Mouse (Mus musculus): ENCODE measurements around the gene Dph3.
"Not testable (repeated sequence)": the region's sequence is repeated elsewhere in the genome, so short reads cannot be mapped to it uniquely, and the experiment has no call there.

Dph3 gene

DNA sequence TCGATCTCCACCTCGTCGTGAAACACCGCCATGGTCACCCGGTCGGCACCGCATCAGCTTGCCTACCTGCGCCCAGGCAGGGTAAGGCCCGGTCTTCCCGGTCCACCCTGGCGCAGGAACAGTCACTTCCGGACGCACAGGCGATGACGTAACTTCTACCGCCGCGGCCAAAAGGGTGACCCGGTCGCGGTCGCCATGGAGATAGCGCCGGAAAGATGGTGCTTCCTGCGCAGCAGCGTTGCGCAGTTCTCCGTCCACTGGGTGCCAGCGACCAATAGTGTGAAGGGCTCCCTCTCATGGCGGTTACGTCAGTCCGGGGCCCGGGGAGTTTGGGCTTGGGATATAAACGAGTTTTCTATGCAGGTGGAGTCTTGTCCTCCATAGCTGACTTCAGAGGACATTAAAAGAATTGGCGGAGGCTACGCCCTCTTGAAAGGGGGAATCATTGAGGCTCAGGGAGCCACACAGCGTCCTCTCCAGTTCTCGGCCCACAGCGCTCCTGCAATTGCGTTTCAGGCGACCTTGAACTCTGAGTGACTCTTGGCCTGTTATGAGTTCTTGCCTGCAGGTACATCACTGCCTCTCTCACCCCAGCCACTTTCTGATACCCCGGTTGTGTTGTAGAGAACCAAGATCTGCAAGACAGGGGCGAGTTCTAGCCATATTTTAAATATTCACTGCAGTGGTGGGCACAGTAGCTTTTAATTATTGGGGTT, at the start of gene Dph3:
Gene Dph3 (minus strand): TSS at position 244 of the 716 bp plus-strand sequence.
- peak; percentile 99 to 100 for DNase-seq

DNA sequence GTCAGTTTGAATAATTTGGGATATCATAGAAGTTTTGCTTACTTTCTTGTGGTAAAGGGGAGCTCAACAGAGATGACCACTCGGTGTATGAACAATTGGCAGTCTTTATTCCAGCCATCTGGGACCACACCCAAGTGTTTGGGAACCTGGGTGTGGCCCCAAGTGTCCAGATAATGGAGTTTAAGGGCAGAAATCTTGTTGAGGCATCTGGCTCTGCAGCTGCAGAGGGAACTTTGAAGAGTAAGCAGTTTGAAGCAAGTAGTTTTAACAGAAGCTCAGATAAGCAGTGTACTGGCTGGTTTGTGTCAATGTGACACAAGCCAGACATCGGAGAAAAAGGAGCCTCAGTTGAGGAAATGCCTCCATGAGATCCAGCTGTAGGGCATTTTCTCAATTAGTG, 48.8 kb upstream of the Dph3 start:
- DNase-seq, result no peak

DNA sequence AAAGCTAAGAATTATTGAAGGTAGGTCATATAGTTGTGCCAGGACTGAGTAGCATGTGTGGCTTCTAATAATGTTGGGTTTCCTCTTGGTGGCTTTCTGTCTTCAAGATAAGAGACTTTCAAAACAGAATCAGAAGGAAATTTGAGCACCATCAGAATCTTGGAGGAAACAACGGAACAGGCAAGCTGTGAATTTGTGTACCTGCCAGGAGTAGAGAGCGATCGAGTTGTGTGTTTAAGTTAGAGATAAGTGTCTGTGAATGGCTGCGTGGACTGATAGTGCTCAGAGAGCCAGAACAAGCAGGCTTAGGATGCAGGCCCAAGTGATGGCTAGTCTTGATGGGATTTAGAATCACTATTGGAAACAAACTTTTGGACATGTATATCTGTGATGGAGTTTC, 46.3 kb upstream of the Dph3 start:
- DNase-seq, result no peak

DNA sequence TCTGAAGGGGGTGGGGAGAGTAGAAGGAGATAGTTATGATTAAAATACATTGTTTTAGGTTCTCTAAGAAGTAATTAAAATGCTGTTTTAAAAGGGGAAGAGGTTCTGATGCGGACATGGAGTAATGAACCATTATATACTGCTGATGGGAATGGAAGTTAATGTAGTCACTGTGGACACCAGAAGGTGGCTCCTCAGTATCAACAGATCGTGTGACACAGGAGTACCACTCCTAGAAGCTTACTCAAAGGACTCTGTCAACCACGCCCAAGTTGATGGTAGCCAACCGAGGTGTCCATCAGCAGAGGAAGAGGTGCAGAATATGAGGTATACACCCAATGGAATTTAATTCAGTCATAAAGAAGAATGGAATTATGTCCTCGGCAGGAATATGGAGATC, 42.9 kb upstream of the Dph3 start:
- no peak for DNase-seq

DNA sequence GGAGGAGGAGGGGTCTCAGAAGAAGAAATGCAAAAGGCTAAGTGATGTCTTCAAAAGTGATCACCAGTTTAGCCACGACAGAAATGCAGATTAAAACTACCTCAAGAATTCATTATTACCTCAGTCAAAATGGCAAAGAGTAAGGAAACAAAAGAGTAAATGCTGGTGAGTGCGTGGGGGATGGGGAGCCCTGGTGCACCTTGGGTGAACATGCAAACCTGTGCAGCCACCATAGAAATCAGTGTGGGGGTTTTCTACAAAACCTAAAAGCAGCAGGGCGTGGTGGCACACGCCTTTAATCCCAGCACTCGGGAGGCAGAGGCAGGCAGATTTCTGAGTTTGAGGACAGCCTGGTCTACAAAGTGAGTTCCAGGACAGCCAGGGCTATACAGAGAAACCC, 39.7 kb upstream of the Dph3 start:
- not testable (repeated sequence) for DNase-seq

DNA sequence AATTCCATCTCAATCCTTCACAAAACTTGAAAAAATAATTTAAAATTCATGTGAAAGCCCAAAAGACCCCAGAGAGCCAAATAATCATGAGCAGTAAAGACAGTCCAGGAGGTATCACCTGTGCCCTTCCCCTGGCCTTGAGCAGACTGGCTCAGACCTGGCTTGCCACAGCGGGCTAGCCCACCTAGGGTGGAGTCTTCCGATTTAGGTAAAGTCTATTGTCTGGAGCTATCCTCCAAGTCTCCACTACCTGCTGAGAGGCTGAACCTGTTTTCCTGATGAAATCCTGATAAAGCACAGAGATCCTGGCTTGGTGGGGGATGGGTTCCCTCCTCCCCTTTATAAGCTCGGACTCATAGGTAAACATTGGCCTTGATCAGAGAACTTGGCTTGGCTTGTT, 38.7 kb upstream of the Dph3 start:
- DNase-seq, result no peak

DNA sequence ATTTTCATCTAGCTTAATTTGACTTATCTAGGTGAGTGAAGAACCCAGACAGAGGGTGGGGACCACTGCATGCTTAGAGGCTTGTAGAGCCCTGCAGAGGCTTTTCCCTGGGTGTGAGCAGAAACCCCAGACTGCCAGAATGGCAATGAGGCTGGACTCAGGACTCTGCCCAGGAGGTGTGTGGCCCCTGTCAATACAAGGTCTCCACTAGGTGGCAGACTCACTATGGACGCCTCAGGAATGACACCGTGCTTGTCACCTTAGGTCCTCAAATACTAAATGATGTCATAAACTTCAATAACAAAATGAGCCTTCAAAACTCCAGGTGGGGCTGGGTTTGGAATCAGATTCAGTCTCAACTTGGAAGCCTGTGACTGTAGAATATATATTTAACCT, 36.4 kb upstream of the Dph3 start:
- peak; percentile 10 to 40 for DNase-seq

DNA sequence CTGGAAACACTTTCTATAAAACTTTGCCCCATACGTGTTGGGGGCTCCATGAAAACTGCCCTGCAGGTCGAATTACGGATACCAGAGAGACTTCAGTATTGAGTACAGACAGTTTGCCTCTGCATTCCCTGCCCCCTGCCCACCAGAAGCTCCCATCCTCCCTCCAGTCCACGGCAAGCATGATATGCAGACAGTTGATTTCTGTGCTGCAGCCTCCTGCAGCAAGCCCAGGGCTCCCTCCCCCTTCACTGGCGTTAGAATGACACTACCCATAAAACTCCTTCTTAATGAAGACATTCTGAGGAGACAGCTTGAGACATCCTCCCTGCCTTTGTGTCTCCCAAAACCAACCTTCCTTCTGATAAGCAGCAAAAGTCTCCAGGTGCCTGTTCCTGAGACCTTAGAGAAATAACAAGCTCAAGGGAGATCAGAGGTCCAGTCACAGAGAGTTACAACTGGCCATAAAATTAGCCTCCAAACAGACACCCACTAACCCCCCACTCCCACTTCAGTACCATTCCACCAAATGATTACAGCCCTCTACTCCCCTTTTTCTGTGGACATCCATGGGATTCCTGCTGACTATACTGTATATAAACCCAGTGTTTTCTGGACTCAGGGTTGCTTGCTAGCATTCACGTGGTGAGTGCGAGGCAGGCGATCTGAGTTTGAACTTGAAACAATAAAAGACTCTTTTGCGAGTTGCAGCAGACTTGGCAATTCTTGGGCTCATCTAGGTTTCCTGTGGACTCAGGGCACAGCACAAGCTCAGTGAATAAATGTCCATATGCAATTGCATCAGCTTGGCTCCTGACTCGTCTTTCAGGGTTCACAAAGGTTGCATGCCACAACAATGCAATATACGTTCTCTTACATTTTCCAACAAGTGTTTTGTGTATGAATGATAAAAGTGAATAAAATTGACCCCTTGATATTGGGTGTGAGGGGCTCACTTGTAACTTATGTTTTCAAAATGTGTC, 35.7 kb upstream of the Dph3 start:
- DNase-seq, result no peak

DNA sequence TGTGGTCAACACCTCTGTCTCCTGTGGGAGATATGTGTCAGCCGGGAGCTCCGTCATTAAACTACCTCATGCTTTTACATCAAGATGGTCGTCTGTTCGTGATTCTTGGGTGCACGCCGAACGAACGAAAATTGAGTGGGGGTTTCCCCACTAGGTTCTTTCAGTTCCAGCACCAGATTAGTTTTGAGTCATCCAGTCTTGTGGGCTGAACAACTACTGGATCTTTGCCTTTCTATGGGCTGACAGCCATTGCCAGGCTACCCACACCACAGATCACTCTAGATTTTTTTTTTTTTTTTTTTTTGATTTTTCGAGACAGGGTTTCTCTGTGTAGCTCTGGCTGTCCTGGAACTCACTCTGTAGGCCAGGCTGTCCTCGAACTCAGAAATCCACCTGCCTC, 26.6 kb upstream of the Dph3 start:
- not testable (repeated sequence) for DNase-seq

DNA sequence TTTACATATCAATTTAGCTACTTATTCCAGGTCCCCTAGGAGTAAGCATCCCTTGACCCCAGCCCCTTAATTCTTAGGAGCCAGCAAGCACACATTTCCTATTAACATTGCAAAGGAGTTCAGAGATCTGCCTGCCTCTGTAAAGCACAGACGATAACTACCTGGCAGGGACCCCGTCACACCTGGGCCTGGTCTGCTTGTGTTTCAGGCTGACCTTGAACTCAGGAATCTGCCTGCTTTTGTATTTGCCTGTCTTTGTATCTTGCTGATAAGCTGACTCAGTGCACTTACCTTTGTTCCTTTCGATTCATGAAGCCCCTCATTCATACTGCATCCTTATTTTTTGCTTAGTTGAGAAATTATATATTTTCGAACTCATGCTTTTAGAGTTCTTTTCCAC, 21.4 kb upstream of the Dph3 start:
- DNase-seq, result no peak

DNA sequence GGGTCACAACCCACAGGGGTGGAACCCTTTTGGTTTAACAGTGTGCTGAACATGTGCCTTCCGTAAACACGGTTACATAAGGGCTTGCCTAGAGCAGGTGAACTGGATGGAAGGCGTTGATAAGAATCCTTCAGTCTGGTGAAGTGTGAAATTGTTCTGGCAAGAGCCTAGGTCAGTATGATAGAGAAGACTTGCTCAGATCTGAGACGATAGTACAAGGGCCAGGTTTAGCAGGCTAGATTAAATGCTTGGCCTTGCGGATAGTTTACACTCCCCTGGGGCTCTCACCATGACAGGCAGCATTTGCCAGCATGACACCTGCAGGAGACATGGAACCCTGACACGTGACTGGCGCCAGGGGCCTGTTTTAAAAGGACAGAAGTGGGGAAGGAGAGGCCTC, 20.1 kb upstream of the Dph3 start:
- peak; percentile 22 to 27 for DNase-seq

DNA sequence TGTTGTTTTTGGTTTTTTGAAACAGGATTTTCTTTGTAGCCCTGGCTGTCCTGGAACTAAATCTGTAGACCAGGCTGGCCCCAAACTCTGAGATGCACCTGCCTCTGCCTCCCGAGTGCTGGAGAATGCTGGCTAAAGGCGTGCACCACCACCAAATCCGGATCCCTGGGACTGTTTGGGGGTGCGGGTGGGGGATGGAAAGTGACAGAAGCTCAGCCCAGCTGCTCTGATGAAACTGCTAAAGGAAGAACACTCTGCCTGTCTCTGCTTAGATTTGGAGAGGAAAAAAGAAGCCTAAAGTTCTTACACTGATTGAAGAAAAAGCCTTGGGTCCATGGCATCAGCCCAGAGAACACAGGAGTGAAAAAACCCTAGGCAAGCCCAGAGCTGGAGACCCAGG, 18.0 kb upstream of the Dph3 start:
- DNase-seq, result no peak

DNA sequence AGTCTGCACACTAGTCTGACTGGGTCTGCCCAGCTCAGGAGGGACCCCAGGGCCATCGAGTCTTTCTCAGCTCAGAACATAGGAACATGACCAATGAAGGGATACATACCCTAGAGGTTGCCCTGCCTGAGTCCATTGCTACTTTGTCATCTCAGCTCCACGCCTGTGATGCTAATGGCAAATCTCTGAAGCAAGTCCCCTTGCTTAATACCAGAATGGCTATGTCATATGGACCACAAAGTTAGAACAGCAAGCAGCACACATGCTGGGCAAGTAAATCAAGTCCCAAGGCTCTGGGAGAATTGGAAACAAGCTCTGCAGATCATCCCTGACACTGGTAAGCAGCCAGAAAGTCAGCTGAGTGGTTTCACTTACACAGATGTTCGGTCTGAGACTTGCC, 13.4 kb upstream of the Dph3 start:
- DNase-seq, result no peak

DNA sequence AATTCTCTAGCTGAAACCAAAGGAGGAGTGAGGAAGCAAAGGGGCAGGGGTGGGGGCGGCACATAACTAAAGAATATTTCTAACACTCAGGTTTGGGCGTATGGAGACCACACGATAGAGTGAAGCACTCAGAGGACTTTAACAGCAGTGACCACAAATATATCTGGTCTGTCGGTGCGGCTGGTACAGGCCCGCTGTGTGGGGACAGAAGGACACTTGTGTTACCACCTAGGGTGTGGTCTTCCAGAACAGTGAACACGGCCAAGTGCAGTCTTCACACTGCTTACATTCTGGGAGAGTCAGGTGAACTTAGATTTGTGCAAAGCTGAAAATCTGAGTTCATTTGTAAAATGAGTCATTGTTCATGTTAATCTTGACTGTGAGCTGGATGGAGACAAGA, 12.2 kb upstream of the Dph3 start:
- no peak for DNase-seq

DNA sequence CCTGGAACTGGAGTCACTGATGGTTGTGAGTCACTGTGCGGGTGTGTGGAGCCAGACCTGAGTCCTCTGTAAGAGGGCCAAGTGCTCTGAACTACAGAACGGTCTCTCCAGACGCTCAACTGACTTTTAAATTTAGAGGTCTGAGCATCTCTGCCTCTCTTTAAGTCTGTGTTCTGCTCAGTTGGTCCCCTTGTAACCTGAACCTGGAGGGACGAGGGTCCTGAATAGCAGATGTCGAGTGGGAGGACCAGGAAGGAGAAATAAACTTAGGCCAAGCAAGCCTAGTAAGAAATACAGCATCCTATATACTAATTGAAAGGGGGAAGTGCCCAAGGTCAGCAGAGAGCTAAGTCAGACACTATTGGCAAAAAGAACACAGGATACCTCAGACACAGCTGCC, 11.2 kb upstream of the Dph3 start:
- DNase-seq, result no peak

DNA sequence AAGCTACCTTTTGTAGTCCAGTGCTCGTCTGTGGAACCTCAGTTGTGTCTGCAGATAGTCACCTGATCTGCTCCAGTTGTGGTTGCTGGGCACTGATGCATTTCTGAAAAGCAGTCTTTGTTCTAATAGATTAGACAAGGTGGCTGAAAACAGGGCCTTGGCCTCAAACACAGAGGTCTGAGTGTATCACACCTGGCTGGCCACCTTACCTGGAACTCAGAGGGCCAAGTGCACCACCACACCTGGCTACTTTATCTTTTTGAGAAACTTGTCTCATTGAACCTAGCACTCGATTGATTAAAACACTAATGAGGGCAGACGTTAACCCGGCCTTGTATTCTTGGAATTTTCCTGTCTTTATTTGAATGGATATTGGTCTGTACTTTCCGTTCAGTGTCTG, 10.1 kb upstream of the Dph3 start:
- no peak for DNase-seq

DNA sequence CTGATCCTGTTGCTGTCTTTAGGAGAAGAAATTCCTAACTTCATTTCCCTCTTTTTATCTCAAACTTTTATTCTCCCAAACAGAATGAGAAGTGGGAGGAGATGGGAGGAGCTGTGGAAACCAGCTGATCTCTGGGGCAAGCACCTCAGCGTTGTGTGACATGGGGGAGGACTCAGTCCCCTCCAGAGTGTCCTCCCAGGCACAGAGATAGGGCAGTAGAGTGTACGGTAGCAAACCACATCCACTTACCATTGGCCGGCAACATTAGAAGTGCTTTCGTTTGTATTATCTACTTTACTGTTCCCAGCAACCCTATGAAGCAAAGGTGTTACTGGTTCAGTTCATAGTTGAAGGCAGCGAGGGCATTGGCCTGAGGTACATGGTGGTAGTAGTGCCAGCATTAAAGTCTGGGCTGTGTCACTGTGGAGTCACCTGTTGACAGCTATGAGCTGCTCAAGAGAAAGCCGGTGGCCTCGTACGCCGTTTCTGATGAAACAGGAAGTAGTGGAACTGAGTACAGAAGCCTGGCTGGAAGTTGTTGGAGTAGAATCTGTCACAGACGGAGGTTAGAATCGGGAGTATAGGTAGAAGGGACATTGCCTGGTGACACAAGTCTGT, 8.1 kb upstream of the Dph3 start:
- no peak for DNase-seq

DNA sequence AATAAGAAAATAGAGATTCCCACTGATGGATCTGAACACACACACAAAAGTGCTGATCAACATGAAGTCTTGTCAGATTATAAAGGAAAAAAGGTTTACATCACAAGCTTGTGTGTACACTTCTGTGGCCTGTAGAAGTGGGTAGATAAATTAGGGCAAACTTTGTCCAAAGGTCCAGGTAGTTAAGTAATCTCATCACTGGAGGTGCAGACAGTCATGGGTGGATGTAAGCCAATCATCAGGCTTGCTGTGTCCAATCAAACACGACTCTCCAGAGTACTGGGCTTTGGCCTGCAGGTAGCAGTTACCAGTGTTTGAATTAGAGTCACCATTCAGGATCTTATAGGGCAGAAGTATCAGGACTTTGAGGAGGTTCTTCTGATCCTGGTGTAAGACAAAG, 7.5 kb upstream of the Dph3 start:
- DNase-seq, result no peak

DNA sequence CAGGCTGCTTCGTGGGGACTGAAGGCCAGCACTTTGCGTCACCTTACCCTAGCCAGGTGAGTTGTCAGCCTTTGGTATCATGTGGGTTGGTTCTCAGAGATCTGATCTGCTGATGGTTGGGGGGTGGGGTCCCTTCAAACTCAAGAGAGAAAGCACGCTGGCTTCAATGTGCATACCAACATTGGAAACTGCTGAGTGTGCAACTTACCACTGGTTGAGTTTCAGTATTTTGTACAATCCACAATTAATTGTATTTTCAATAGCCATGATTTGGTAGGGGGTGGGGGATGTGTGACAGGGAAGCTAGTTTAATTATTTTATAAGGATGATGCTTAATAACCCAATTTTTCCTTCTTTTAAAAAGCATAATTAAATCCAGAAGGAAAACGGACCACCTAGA, 6.2 kb upstream of the Dph3 start:
- DNase-seq, result no peak

DNA sequence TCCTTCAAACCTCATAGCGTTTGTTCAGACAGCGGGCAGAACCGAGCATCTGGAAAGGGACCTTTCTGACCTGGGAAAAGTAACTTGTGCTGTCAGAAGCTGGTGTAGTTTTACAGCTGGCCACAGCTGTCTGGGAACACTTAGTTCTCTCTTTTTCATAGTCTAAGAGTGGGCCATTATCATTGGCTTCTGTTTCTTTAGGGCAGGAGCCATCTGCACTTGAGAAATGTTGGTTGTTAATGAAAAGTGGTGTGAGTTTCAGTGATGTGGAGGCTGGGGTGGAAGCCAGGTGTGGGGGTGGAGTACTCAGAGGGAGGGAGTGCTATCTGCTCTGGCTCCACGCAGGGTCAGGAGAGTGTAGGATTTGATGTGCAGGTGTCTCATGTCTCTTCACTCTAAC, 5.6 kb upstream of the Dph3 start:
- no peak for DNase-seq

DNA sequence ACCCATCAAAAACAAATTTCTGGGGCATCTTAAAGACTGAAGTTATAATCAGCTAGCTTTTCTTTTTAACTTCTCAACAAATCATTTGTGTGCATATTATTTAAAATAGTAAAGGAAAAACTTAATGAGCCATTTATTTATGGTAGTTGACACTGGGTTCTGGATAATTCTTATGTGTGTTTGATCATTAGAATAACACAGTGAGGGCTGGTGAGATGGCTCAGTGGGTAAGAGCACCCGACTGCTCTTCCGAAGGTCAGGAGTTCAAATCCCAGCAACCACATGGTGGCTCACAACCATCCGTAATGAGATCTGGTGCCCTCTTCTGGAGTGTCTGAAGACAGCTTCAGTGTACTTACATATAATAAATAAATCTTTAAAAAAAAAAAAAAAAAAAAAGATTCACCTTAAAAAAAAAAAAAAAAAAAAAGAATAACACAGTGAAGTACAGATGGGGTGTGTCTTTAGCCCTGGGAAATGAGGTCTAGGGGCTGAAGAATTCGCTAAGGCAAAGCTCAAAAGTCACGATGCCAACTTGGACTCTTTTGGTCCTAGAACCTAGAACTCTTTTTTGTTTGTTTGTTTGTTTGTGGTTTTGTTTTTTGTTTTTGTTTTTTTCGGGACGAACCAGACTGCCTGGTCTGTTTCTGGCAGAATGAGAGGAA, 2.2 kb upstream of the Dph3 start:
- not testable (repeated sequence) for DNase-seq

DNA sequence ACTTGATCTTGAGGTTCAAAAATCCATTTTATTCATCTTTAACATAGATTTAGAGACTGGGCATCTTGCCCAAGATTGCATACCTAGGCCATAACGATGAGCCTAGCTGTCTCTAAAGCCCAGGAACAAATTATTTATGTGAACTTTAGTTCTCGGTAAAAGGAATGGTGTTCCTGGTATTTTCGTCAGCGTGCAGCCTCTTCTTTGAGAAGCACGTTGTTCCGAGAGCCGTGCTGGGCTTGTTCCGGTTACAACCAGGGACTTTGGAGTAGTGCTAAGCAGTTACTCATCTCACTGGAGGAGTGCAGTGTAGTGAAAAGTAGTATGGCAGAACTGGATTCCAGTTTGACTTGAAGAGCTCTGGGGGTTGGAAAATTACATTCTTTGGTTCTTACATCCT, 697 bp upstream of the Dph3 start:
- no peak for DNase-seq
